Comparison of ENCODE assay signal across 18 mouse cellular contexts in the genomic region with DNA sequence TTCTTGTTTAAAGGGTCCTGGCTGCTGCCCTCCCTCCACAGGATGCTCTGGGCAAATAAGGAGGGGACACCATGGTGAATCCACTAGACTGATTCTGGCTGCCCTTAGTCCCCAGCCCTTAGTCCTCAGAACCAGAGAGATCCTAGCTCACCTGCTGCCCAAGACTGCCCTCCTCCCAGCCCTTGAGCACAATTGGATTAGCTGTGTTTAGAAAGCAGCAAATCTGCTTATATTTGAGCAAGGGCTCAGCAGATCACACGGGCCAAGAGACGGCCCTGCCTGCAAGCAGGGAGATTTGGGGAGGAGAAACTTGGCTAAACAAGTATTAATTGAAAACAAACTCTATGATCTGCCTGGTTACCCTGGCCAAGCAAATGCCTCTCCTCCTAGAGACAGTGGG. TPM values are rescaled to one million over a fixed set of nuclear protein-coding genes. Genes with fewer than 3 reads are reported as not detected.
"Had no signal": no experiment of that assay in that cellular context is flagged by ENCODE, and none has a peak within 500 bp of the region (broad histone marks: within the 10 kb centered on the region; RNA-seq: fewer than 3 reads in every experiment).

No protein-coding gene starts in this region.

- H3K4me3 ChIP-seq: limb, embryonic 15.5 days; neural tube, embryonic 13.5 days had no signal

- H3K27ac ChIP-seq: hindbrain, postnatal 0 days; limb, embryonic 15.5 days; liver, embryonic 14.5 days; neural tube, embryonic 13.5 days had no signal

- H3K9ac ChIP-seq: limb, embryonic 15.5 days; liver, embryonic 14.5 days; neural tube, embryonic 13.5 days had no signal

- H3K4me2 ChIP-seq: limb, embryonic 15.5 days; neural tube, embryonic 13.5 days had no signal

- DNase-seq: kidney, adult 11 months; kidney, postnatal 14 days; lung, adult 18-20 months; lung, postnatal 10 days; midbrain, embryonic 14.5 days; right cerebral cortex, postnatal 14 days; thymus, adult 18-20 months; thymus, postnatal 14 days had no signal

- H3K27me3 ChIP-seq: neural tube, embryonic 13.5 days had no signal

- ATAC-seq: hindbrain, postnatal 0 days had no signal

- H3K9me3 ChIP-seq: limb, embryonic 15.5 days; neural tube, embryonic 13.5 days had no signal

- H3K36me3 ChIP-seq: limb, embryonic 15.5 days; neural tube, embryonic 13.5 days had no signal

RNA-seq across cellular contexts. Expression of a gene that starts 38.1 kb away (rescaled TPM):
- polyA plus RNA-seq: hindbrain, postnatal 0 days; intestine, embryonic 14.5 days; kidney, embryonic 14.5 days; large intestine, adult 2 months; limb, embryonic 11.5 days; limb, embryonic 15.5 days; liver, embryonic 14.5 days; midbrain, embryonic 14.5 days; neural tube, embryonic 13.5 days; spleen, adult 2 months; urinary bladder, adult 2 months had no signal
